Mouse (Mus musculus) forebrain, embryonic 14.5 days (tissue): Measurements from ENCODE around the gene Slc1a7. TPM values are rescaled to one million over a fixed set of nuclear protein-coding genes. Genes with fewer than 3 reads are reported as not detected.

Experiments
- ATAC-seq: fragments of 200-750 bp; cut with Nextera tagmentation; 2 replicates; pipeline ENCODE4 v1.8.0; 2017; ENCODE audit warnings: mild to moderate bottlenecking, moderate library complexity
- DNase-seq: peaks from one replicate; pipeline ENCODE4 v3.0.0-alpha.2; 2015; ENCODE audit warnings: low spot score
- H3K27ac ChIP-seq: fragments of 300-500 bp; sonication (generic); 2 replicates; pipeline ENCODE4 v1.5.1; 2014; ENCODE audit warnings: low read depth, mild to moderate bottlenecking, control low read depth, low read length, moderate library complexity
- H3K27me3 ChIP-seq: fragments of 300-500 bp; sonication (generic); replicated peaks from 2 replicates; pipeline ENCODE4 v1.6.1; 2014; ENCODE audit warnings: low read length, control low read depth, mixed read lengths; ENCODE audit not compliant: control insufficient read depth, insufficient read depth
- H3K36me3 ChIP-seq: fragments of 300-500 bp; sonication (generic); 2 replicates; pipeline ENCODE4 v1.6.1; 2014; ENCODE audit warnings: low read length, control low read depth; ENCODE audit not compliant: control insufficient read depth, insufficient read depth
- H3K4me1 ChIP-seq: fragments of 300-500 bp; sonication (generic); 2 replicates; pipeline ENCODE4 v1.6.1; 2014; ENCODE audit warnings: antibody characterized with exemption, low read length, control low read depth; ENCODE audit not compliant: control insufficient read depth, insufficient read depth
- H3K4me2 ChIP-seq: fragments of 300-500 bp; sonication (generic); 2 replicates; pipeline ENCODE4 v1.6.1; 2014; ENCODE audit warnings: mild to moderate bottlenecking, control low read depth, low read length
- H3K4me3 ChIP-seq: fragments of 300-500 bp; sonication (generic); 2 replicates; pipeline ENCODE4 v1.5.1; 2014; ENCODE audit warnings: low read depth, low read length, control low read depth
- H3K9ac ChIP-seq: fragments of 300-500 bp; sonication (generic); 2 replicates; pipeline ENCODE4 v1.6.1; 2014; ENCODE audit warnings: mild to moderate bottlenecking, low read length, control low read depth, moderate library complexity
- H3K9me3 ChIP-seq: fragments of 300-500 bp; sonication (generic); replicated peaks from 2 replicates; pipeline ENCODE4 v1.6.1; 2016; ENCODE audit warnings: low read length, control low read depth, mixed read lengths; ENCODE audit not compliant: control insufficient read depth
- WGBS: fragments of 180-500 bp; shearing (Covaris S2); extraction: QIAGEN DNeasy Blood & Tissue Kit; methylation state at CpG from one replicate; pipeline ENCODE4 v1.1.7; 2014; 5-methylcytosine and 5-hydroxymethylcytosine counted together
- polyA plus RNA-seq: library from polyadenylated mRNA; unstranded; fragments of >200 nt; fragmentation: Nextera tagmentation; extraction: Ambion mirVana; gene quantifications from 2 replicates; pipeline ENCODE4 v1.2.1, GENCODE M21; 2014

Slc1a7 gene
- polyA plus RNA-seq, 1 experiment from 2014 or later: not detected

- DNase-seq: no peak
- 82% methylated on average over 3 of the region's 3 CpGs for WGBS
- H3K27me3 ChIP-seq: no peaks in the 10 kb centered on the region
- no peaks in the 10 kb centered on the region for H3K36me3 ChIP-seq
- no peak overlapping the region for H3K4me2 ChIP-seq
- ATAC-seq: no peak
- H3K4me3 ChIP-seq: no peak overlapping the region
- no peaks in the 10 kb centered on the region for H3K4me1 ChIP-seq
- H3K27ac ChIP-seq: no peak overlapping the region
- no peak overlapping the region for H3K9ac ChIP-seq
- H3K9me3 ChIP-seq: no peaks in the 10 kb centered on the region
Measured at GRCm38 (mm10) chr4:107931453-107931852, 36.7 kb upstream of the Slc1a7 start.

- H3K4me2 ChIP-seq: no peak overlapping the region
Measured at GRCm38 (mm10) chr4:107933239-107933638, 34.9 kb upstream of the Slc1a7 start.

GRCm38 (mm10) chr4:107935254-107935653 lies 32.9 kb upstream of the Slc1a7 start:
- Histone ChIP-seq H3K27ac (no peak overlapping the region), H3K4me3 (no peak overlapping the region), H3K36me3 (no peaks in the 10 kb centered on the region), H3K9ac (no peak overlapping the region), H3K4me2 (no peak overlapping the region), H3K27me3 (no peaks in the 10 kb centered on the region), H3K4me1 (0 out of 2 replicates have a peak, but pooled peaks cover 2% of the 10 kb centered on the region), H3K9me3 (no peaks in the 10 kb centered on the region)
- 69% methylated on average over 3 of the region's 3 CpGs for WGBS
- DNase-seq: no peak
- no peak for ATAC-seq

More at GRCm38 (mm10) chr4:107933239-107933638, 34.9 kb upstream of the Slc1a7 start:
- Histone ChIP-seq H3K4me3 (no peak overlapping the region), H3K27me3 (no peaks in the 10 kb centered on the region), H3K9ac (no peak overlapping the region), H3K9me3 (no peaks in the 10 kb centered on the region), H3K27ac (no peak overlapping the region), H3K4me1 (0 out of 2 replicates have a peak, but pooled peaks cover 2% of the 10 kb centered on the region), H3K36me3 (no peaks in the 10 kb centered on the region)
- DNase-seq (no peak), ATAC-seq (no peak)
- 84% methylated on average over 8 of the region's 8 CpGs for WGBS

GRCm38 (mm10) chr4:107937338-107937737 lies 30.8 kb upstream of the Slc1a7 start:
- Histone ChIP-seq H3K4me1 (0 out of 2 replicates have a peak, but pooled peaks cover 2% of the 10 kb centered on the region), H3K36me3 (no peaks in the 10 kb centered on the region), H3K4me2 (no peak overlapping the region), H3K9ac (no peak overlapping the region), H3K4me3 (no peak overlapping the region), H3K27me3 (no peaks in the 10 kb centered on the region), H3K27ac (peak overlapping the region; percentile 33; the same call in 1 of the 2 replicates), H3K9me3 (no peaks in the 10 kb centered on the region)
- DNase-seq (peak; percentile 83), ATAC-seq (peak; percentile 42)
- 24% methylated on average over 6 of the region's 6 CpGs for WGBS

- Histone ChIP-seq H3K9me3 (no peaks in the 10 kb centered on the region), H3K4me2 (no peak overlapping the region), H3K36me3 (no peaks in the 10 kb centered on the region), H3K9ac (no peak overlapping the region), H3K4me1 (0 out of 2 replicates have a peak, but pooled peaks cover 2% of the 10 kb centered on the region), H3K27ac (no peak overlapping the region), H3K27me3 (no peaks in the 10 kb centered on the region), H3K4me3 (no peak overlapping the region)
- DNase-seq (no peak), ATAC-seq (no peak)
- WGBS: 70% methylated on average over 2 of the region's 2 CpGs
Measured at GRCm38 (mm10) chr4:107938124-107938523, 30.0 kb upstream of the Slc1a7 start.

GRCm38 (mm10) chr4:107942741-107943140 lies 25.4 kb upstream of the Slc1a7 start:
- Histone ChIP-seq H3K36me3 (no peaks in the 10 kb centered on the region), H3K4me2 (no peak overlapping the region), H3K27ac (no peak overlapping the region), H3K9me3 (no peaks in the 10 kb centered on the region), H3K9ac (no peak overlapping the region), H3K4me1 (0 out of 2 replicates have a peak, but pooled peaks cover under 1% of the 10 kb centered on the region), H3K4me3 (no peak overlapping the region), H3K27me3 (no peaks in the 10 kb centered on the region)
- 89% methylated on average over 7 of the region's 7 CpGs for WGBS
- no peak for DNase-seq
- no peak for ATAC-seq

GRCm38 (mm10) chr4:107944141-107944540 lies 24.0 kb upstream of the Slc1a7 start:
- H3K4me2 ChIP-seq: no peak overlapping the region
- no peak overlapping the region for H3K27ac ChIP-seq
- ATAC-seq (no peak), DNase-seq (peak; percentile 25)
- H3K27me3 ChIP-seq: no peaks in the 10 kb centered on the region
- no peak overlapping the region for H3K9ac ChIP-seq
- WGBS: 83% methylated on average over 2 of the region's 2 CpGs
- H3K4me1 ChIP-seq: no peaks in the 10 kb centered on the region
- no peaks in the 10 kb centered on the region for H3K36me3 ChIP-seq
- H3K9me3 ChIP-seq: no peaks in the 10 kb centered on the region
- no peak overlapping the region for H3K4me3 ChIP-seq

GRCm38 (mm10) chr4:107949918-107950317 lies 18.2 kb upstream of the Slc1a7 start:
- H3K36me3 ChIP-seq: no peaks in the 10 kb centered on the region
- no peaks in the 10 kb centered on the region for H3K4me1 ChIP-seq
- DNase-seq (no peak), ATAC-seq (no peak)
- no peak overlapping the region for H3K4me2 ChIP-seq
- 82% methylated on average over 4 of the region's 4 CpGs for WGBS
- no peak overlapping the region for H3K4me3 ChIP-seq
- H3K27me3 ChIP-seq: no peaks in the 10 kb centered on the region
- H3K27ac ChIP-seq: no peak overlapping the region
- H3K9me3 ChIP-seq: no peaks in the 10 kb centered on the region
- no peak overlapping the region for H3K9ac ChIP-seq

- Histone ChIP-seq H3K36me3 (no peaks in the 10 kb centered on the region), H3K4me3 (no peak overlapping the region), H3K4me2 (no peak overlapping the region), H3K9me3 (no peaks in the 10 kb centered on the region), H3K27ac (no peak overlapping the region), H3K27me3 (no peaks in the 10 kb centered on the region), H3K9ac (no peak overlapping the region), H3K4me1 (peaks cover 5% of the 10 kb centered on the region)
- DNase-seq (peak; percentile 46), ATAC-seq (no peak)
Measured at GRCm38 (mm10) chr4:107952845-107953244, 15.3 kb upstream of the Slc1a7 start.
